Mouse (Mus musculus) lung, embryonic 16.5 days (tissue): ENCODE measurements at regions not wholly inside any gene's neighbourhood (a gene's known extent, or its start where the extent isn't known, plus 50 kb on each side); places are given as distances from the start of the nearest gene placed in this dataset.

Source experiments
- ATAC-seq: fragments of 200-750 bp; cut with Nextera tagmentation; 2 replicates; pipeline ENCODE4 v1.8.0; 2017; ENCODE audit warnings: low read depth, mild to moderate bottlenecking, moderate library complexity
- H3K27ac ChIP-seq: fragments of 300-500 bp; sonication (generic); 2 replicates; pipeline ENCODE4 v1.5.1; 2014; ENCODE audit warnings: mild to moderate bottlenecking, control low read depth, low read length
- H3K27me3 ChIP-seq: fragments of 300-500 bp; sonication (generic); 2 replicates; pipeline ENCODE4 v1.6.1; 2014; ENCODE audit warnings: low read depth, low read length, mixed read lengths; ENCODE audit not compliant: control insufficient read depth, insufficient read depth
- H3K36me3 ChIP-seq: fragments of 300-500 bp; sonication (generic); 2 replicates; pipeline ENCODE4 v1.6.1; 2014; ENCODE audit warnings: low read length; ENCODE audit not compliant: control insufficient read depth, insufficient read depth
- H3K4me1 ChIP-seq: fragments of 300-500 bp; sonication (generic); replicated peaks from 2 replicates; pipeline ENCODE4 v1.6.1; 2014; ENCODE audit warnings: low read length, mixed read lengths; ENCODE audit not compliant: control insufficient read depth, insufficient read depth
- H3K4me2 ChIP-seq: fragments of 300-500 bp; sonication (generic); 2 replicates; pipeline ENCODE4 v1.6.1; 2014; ENCODE audit warnings: low read depth, low read length, control low read depth
- H3K4me3 ChIP-seq: fragments of 300-500 bp; sonication (generic); 2 replicates; pipeline ENCODE4 v1.5.1; 2014; ENCODE audit warnings: mild to moderate bottlenecking, low read length, control low read depth
- H3K9ac ChIP-seq: fragments of 300-500 bp; sonication (generic); 2 replicates; pipeline ENCODE4 v1.6.1; 2014; ENCODE audit warnings: low read length, control low read depth
- H3K9me3 ChIP-seq: fragments of 300-500 bp; sonication (generic); 2 replicates; pipeline ENCODE4 v1.6.1; 2016; ENCODE audit warnings: low read length; ENCODE audit not compliant: control insufficient read depth
- WGBS: fragments of 180-500 bp; shearing (Covaris S2); extraction: QIAGEN DNeasy Blood & Tissue Kit; methylation state at CpG from one replicate; pipeline ENCODE4 v1.1.7; 2014; 5-methylcytosine and 5-hydroxymethylcytosine counted together

GRCm38 (mm10) chr8:26799814-26800213, 177.3 kb upstream of the Zfp703 start:
- no peak overlapping the region for H3K4me3 ChIP-seq
- no peak overlapping the region for H3K9ac ChIP-seq
- H3K36me3 ChIP-seq, result no peaks in the 10 kb centered on the region
- H3K27ac ChIP-seq, result no peak overlapping the region
- H3K4me1 ChIP-seq, result peaks cover 7% of the 10 kb centered on the region
- peaks cover 19% of the 10 kb centered on the region for H3K27me3 ChIP-seq
- WGBS, result 61% methylated on average over 1 of the region's 1 CpGs
- no peak for ATAC-seq
- no peaks in the 10 kb centered on the region for H3K9me3 ChIP-seq
- H3K4me2 ChIP-seq, result no peak overlapping the region

- ATAC-seq, result no peak
- Histone ChIP-seq H3K27ac (no peak overlapping the region), H3K27me3 (peaks cover 19% of the 10 kb centered on the region), H3K4me2 (0 out of 2 replicates have a peak overlapping the region, but pooled peaks have one; percentile 4), H3K4me1 (peaks cover 33% of the 10 kb centered on the region), H3K9me3 (no peaks in the 10 kb centered on the region), H3K9ac (no peak overlapping the region), H3K4me3 (no peak overlapping the region), H3K36me3 (no peaks in the 10 kb centered on the region)
- WGBS, result 37% methylated on average over 9 of the region's 9 CpGs
These were observed 173.0 kb upstream of the Zfp703 start for GRCm38 (mm10) chr8:26804089-26804488.

- H3K9me3 ChIP-seq, result no peaks in the 10 kb centered on the region
- peaks cover 21% of the 10 kb centered on the region for H3K27me3 ChIP-seq
- H3K4me2 ChIP-seq, result peak overlapping the region; percentile 28
- no peak overlapping the region for H3K4me3 ChIP-seq
- H3K4me1 ChIP-seq, result peaks cover 41% of the 10 kb centered on the region
- no peak overlapping the region for H3K9ac ChIP-seq
- ATAC-seq, result peak; percentile 71
- 23% methylated on average over 7 of the region's 7 CpGs for WGBS
- H3K36me3 ChIP-seq, result no peaks in the 10 kb centered on the region
- peak overlapping the region; percentile 76 for H3K27ac ChIP-seq
These were observed 172.2 kb upstream of the Zfp703 start for GRCm38 (mm10) chr8:26804901-26805341.

GRCm38 (mm10) chr8:26805371-26805821, 171.7 kb upstream of the Zfp703 start:
- peaks cover 42% of the 10 kb centered on the region for H3K4me1 ChIP-seq
- peak; percentile 70 for ATAC-seq
- H3K36me3 ChIP-seq, result no peaks in the 10 kb centered on the region
- H3K27me3 ChIP-seq, result peaks cover 21% of the 10 kb centered on the region
- H3K9ac ChIP-seq, result no peak overlapping the region
- peak overlapping the region; percentile 76 for H3K27ac ChIP-seq
- H3K9me3 ChIP-seq, result no peaks in the 10 kb centered on the region
- 15% methylated on average over 6 of the region's 6 CpGs for WGBS
- peak overlapping the region; percentile 28; the same call in 1 of the 2 replicates for H3K4me2 ChIP-seq
- H3K4me3 ChIP-seq, result no peak overlapping the region

GRCm38 (mm10) chr8:26808111-26808651, 168.9 kb upstream of the Zfp703 start:
- Histone ChIP-seq H3K9me3 (no peaks in the 10 kb centered on the region), H3K36me3 (no peaks in the 10 kb centered on the region), H3K27me3 (peaks cover 10% of the 10 kb centered on the region), H3K4me1 (peaks cover 56% of the 10 kb centered on the region), H3K4me3 (no peak overlapping the region), H3K27ac (no peak overlapping the region), H3K4me2 (no peak overlapping the region), H3K9ac (no peak overlapping the region)
- WGBS, result 19% methylated on average over 11 of the region's 11 CpGs
- ATAC-seq, result no peak

- H3K27me3 ChIP-seq, result peaks cover 6% of the 10 kb centered on the region; the same call in 1 of the 2 replicates
- no peak overlapping the region for H3K4me2 ChIP-seq
- no peak overlapping the region for H3K27ac ChIP-seq
- H3K4me1 ChIP-seq, result peaks cover 56% of the 10 kb centered on the region
- H3K9me3 ChIP-seq, result no peaks in the 10 kb centered on the region
- no peaks in the 10 kb centered on the region for H3K36me3 ChIP-seq
- H3K9ac ChIP-seq, result no peak overlapping the region
- ATAC-seq, result no peak
- no peak overlapping the region for H3K4me3 ChIP-seq
- 15% methylated on average over 3 of the region's 3 CpGs for WGBS
These were observed 168.4 kb upstream of the Zfp703 start for GRCm38 (mm10) chr8:26808771-26809170.

GRCm38 (mm10) chr8:26809943-26810342, 167.2 kb upstream of the Zfp703 start:
- Histone ChIP-seq H3K4me1 (peaks cover 47% of the 10 kb centered on the region), H3K36me3 (no peaks in the 10 kb centered on the region), H3K27ac (no peak overlapping the region), H3K4me2 (no peak overlapping the region), H3K9ac (no peak overlapping the region), H3K9me3 (no peaks in the 10 kb centered on the region), H3K27me3 (peaks cover 2% of the 10 kb centered on the region; the same call in 1 of the 2 replicates), H3K4me3 (no peak overlapping the region)
- no peak for ATAC-seq
- WGBS, result 75% methylated on average over 7 of the region's 7 CpGs

- Histone ChIP-seq H3K9ac (peak overlapping the region; percentile 29; the same call in 1 of the 2 replicates), H3K4me3 (no peak overlapping the region), H3K36me3 (no peaks in the 10 kb centered on the region), H3K4me1 (peaks cover 39% of the 10 kb centered on the region), H3K9me3 (no peaks in the 10 kb centered on the region), H3K27me3 (peaks cover 2% of the 10 kb centered on the region; the same call in 1 of the 2 replicates), H3K27ac (peak overlapping the region; percentile 86), H3K4me2 (no peak overlapping the region)
- ATAC-seq, result peak; percentile 57
- 46% methylated on average over 12 of the region's 12 CpGs for WGBS
These were observed 165.4 kb upstream of the Zfp703 start for GRCm38 (mm10) chr8:26811533-26812236.

- Histone ChIP-seq H3K4me1 (peaks cover 28% of the 10 kb centered on the region), H3K4me2 (no peak overlapping the region), H3K36me3 (no peaks in the 10 kb centered on the region), H3K4me3 (no peak overlapping the region), H3K9ac (no peak overlapping the region), H3K27me3 (peaks cover 2% of the 10 kb centered on the region; the same call in 1 of the 2 replicates), H3K9me3 (no peaks in the 10 kb centered on the region), H3K27ac (no peak overlapping the region)
- ATAC-seq, result peak; percentile 29; the same call in 1 of the 2 replicates
- 59% methylated on average over 9 of the region's 9 CpGs for WGBS
These were observed 163.8 kb upstream of the Zfp703 start for GRCm38 (mm10) chr8:26813198-26813815.
